Mouse (Mus musculus) G1E-ER4 (cell line): ENCODE results near the gene Wfdc3. TPM values are rescaled to one million over a fixed set of nuclear protein-coding genes. Genes with fewer than 3 reads are reported as not detected.

ENCODE experiments used
- GATA1 ChIP-seq: IDR thresholded peaks from one replicate; pipeline ENCODE4 v1.8.0; 2012; ENCODE audit warnings: low read length, inconsistent platforms
- polyA plus RNA-seq: library from polyadenylated mRNA; stranded (reverse); fragments of >175 nt; gene quantifications from 2 replicates; pipeline ENCODE4 v1.2.3, GENCODE M21; 2012

The Wfdc3 gene
- polyA plus RNA-seq, 1 experiment = 0.03 TPM

GRCm38 (mm10) chr2:164761502-164761901, 15.8 kb upstream of the Wfdc3 start:
- no peak for TF ChIP-seq GATA1

DNA sequence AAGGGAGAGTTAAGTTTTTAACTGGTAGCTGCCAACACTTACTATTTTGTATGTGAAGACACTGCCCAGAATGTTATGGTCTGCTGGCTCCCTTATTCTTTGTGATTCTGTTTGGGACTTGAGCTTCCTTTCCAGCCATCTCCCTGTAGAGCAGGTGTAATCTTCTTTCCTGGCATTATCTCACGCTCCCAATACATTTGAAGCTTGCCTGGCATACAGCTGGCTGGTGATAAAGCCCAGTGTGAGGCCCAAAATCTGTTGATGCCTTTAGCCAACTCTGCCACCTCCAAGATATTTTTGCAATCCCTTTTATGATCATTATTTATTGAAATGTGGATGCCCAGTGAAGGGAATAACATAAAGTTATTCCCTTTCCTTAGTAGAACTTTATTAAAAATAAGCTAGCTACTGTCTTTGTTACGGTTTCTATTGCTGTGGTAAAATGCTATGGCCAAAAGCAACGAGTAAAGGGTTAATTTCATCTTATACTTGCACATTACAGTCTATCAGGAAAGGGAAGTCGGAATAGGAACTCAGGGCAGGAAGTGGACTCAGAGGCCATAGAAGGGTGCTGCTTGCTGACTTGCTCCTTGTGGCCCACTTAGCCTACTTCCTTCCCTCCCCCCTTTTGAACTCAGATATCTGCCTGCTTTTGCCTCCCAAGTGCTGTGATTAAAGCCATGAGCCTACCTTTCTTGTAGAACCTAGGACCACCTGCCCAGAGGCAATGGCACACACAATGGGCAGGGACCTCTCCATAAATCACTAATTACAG, 14.5 kb upstream of the Wfdc3 start:
- TF ChIP-seq GATA1 = no peak

GRCm38 (mm10) chr2:164758692-164759091, 13.0 kb upstream of the Wfdc3 start:
- TF ChIP-seq GATA1 = no peak

DNA sequence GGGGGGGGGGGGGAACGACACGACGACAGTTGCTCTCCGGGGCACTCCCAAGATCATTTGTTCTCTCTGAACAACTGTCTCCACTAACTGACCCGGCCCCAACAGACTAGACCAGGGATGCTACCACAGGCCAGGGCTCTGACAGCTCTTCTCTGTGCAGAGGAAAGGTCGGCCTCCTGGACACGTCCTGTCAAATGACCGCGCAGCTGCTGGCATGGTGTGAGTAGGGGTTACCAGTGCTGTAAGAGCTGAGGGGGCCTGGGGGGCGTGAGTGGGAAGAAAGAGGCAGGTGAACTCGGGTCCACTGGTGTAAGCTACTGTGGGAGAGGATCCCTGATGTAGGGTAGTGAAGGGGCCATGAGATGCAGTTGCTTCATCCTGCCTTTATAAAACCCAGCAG, 12.1 kb upstream of the Wfdc3 start:
- no peak for TF ChIP-seq GATA1

DNA sequence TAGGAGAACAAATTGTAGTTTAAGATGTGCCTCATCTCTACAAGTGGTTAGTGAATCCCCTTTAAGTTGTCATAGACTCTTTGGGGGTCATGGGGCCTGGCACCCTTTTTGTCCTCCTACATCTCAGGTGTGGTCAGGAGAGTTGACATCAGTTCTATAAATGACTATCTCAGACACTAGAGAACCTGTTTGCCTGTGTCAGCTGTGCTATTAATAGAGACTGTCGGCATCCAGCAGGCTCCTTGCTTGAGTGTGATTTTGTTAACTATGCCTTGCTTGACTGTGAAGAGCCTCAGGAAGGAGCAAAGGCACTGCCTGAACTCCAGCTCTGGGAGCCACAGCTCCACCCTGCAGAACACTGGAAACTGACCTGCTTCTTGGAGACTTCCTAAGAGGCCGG, 9.1 kb upstream of the Wfdc3 start:
- no peak for TF ChIP-seq GATA1

DNA sequence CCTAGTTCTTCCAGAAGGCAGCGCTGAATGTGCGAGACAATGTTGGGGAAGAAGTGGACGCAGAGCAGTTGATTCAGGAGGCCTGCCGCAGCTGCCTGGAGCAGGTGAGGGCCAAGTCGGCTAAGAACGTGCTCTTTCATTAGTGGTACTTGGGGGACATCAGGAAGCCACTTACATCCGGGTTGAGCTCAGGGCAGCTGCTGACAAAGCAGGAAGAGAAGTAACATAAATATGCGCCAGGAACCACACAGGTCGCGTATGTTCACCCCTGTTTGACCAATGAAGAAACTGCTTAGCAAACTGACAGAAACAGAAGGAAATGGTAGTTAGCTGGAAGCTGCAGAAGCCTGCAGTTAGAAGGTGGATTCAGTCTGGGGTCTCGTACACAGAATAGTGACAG, 8.4 kb upstream of the Wfdc3 start:
- TF ChIP-seq GATA1 = no peak

DNA sequence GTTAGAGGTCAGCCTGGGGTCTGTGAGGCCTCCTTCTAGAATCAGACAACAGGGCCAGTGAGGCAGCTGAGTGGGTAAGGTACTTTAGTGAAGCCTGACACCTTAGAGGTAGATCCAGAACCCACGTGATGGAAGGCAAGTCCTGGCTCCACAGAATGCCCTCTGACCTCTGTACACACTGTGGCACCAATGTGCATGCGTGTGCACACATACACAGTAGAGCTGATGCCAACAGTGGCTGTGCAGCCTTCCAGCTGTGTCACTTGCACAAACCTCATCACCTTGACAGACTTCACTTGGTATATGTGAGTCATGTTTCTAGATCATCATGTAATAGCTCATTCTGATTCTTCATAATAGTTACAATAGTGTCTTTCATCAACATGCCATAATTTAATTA, 6.7 kb upstream of the Wfdc3 start:
- TF ChIP-seq GATA1 = no peak

- TF ChIP-seq GATA1 = no peak
Measured at GRCm38 (mm10) chr2:164748991-164749390, 3.3 kb upstream of the Wfdc3 start.

- no peak for TF ChIP-seq GATA1
Measured at GRCm38 (mm10) chr2:164748191-164748590, 2.5 kb upstream of the Wfdc3 start.

DNA sequence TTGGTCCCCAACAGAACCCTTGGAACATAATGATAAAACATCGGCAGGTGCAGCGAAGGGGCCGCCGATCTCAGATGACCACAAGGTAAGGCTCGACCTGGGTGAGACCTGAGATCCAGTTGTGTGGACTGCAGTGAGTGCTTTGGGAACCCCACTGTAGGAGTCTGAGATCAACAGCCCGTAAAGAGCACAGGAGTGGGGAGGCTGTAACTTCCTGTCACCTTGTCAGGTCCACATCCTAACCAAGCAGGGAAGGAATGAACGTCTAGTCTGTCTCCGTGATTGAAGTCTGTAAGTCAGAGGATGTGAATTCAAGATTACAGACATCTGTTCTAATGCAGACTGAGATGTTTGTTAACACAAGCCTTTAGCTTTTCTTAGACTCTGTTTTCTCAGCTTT, 962 bp upstream of the Wfdc3 start:
- no peak for TF ChIP-seq GATA1

- no peak for TF ChIP-seq GATA1
Measured at GRCm38 (mm10) chr2:164744987-164745386, 744 bp downstream of the Wfdc3 start.

DNA sequence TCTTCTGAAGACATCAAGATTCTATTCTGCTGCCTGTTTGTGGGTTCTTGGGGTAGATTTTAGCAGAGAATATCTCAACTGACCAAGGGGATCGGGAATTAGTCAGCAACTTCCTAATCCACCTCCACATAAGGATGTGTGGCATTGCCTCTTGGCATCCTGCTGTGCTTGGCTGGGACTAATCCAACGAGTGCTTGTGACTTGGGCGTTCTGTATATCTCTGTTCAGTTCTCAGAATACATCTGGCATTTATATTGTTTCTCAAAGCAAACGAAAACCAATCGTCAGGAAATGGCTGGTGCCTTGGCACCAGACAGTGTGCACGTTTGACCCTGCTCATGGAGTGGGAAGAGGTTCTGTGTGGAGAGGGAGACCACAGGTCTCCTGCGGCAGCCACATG, 5.9 kb downstream of the Wfdc3 start:
- no peak for TF ChIP-seq GATA1

- TF ChIP-seq GATA1 = no peak
Measured at GRCm38 (mm10) chr2:164737377-164738090, 8.2 kb downstream of the Wfdc3 start.

GRCm38 (mm10) chr2:164735446-164735845, 10.3 kb downstream of the Wfdc3 start:
- TF ChIP-seq GATA1 = no peak

- TF ChIP-seq GATA1 = no peak
Measured at GRCm38 (mm10) chr2:164734839-164735238, 10.9 kb downstream of the Wfdc3 start.

DNA sequence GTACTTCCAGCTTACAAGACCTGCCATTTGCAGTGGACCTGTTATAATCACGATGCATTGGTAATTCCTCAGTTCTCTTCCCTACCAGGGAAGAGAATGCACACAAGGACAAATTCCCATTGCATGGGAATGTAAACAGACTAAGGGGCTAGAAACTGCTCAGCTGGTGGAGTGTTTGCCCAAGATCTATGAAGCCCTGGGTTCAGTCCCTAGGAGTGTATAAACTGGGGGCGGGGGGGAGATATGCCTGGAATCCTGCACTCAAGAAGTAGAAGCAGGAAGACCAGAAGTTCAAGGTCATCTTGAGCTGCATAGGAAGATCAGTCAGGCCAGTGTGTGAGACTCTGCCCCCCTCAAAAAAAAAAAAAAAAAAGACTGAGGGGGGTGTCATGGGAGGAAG, 12.5 kb downstream of the Wfdc3 start:
- no peak for TF ChIP-seq GATA1

DNA sequence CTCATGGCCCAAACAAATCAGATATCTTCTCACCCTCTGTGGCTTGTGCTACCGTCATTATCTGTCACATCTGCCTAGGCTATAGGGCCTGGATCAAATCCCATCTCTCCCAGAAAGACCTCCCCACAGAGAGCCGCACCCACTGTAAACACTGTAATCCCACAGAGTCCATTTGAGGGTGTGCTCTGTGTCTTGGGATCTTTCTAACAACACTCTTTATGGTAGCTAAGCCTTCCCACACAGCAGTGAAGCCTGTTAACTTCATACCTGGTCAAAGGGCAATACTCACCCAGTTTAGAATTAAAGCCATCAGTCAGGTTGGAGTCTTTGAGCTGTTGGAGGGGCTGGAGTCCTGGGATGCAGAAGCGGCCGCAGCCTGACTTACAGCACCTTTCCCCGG, 14.0 kb downstream of the Wfdc3 start:
- no peak for TF ChIP-seq GATA1
